Mouse (Mus musculus): Measurements from ENCODE around the gene Efnb3. TPM values are rescaled to one million over a fixed set of nuclear protein-coding genes. Genes with fewer than 3 reads are reported as not detected.

The Efnb3 gene
- 0.27 TPM for polyA plus RNA-seq (2017; shearing (Covaris generic))

DNA sequence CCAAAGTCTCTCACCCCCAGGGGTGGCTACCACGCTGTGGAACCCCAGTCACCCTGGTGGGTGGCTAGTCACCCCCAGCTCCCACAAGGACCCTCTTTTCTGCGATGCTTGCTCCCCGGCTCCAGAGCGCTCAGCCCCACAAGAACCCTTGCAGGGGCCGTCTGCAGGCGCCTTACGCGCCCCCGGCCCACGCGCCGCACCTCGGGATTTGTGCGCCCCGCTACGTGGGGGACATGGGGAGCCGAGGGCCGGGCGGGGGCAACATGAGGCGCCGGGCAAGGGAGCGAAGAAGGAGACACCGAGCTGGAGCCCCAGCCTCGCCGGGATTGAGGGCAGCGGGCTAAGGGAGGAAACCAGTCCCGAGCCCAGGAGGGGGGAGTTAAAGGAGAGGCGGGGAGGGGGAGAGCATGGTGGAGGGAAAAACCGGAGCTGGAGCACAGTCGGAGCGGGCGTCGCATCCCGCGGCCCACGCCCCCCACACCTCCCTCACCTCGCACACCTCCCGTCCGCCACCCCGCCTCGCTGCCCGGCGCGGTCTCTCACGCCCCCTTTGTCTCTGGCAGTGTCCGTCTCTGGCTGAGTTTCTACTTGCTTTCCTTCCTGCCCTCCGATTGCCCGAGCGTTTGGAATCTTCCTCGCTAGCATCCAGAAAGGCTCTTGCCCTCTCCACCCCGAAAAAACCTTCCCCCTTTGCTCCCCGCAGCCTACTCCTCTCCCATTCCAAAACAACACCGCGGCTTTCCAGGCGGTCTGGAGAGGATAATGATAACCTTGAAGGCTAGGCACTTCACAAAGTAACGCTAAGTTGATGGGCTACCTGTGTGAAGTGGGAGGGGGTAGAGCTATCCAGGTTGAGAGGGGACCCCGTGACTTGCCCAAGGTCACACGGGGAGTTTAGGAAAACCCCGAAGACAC lies at the start of gene Efnb3:
Efnb3 (minus strand) TSS at position 355 of the 915 bp plus-strand sequence.

DNA sequence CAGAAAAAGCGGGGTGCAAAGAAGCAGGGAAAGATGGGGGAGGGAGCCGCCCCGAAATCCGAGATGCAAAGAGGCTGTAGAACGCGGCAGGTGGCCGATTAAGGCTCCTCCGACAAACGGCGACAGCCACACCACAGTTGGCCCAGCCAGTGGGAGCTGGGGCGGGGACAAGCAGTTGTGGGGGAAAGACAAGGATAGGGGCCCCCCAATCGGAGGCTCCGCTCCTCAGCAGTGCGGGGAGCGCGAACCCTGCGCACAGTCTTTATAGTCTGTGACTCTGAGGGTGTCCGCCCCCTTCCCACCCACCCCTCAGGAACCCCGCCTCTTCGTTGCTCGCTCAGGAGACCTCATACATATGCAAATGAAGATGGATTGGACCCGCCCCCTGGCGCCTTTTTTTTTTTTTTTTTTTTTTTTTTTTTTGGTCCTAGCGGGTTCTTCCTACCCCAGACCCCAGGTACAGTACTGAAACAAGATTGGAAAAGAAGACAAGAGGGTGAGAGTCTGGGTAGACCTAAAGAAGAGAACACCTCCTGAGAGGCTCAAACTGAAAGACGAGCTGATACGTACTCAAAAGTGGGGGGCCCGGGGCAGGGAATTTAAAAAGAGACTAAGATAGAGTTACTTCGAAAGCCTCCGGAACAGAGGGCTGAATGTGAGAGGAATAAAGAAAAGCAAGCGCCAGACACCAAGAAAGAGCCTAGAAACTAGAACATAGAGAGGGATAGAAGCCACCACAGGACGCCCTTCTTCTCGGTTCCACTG lies 45.9 kb upstream of the Efnb3 start, which contains the start of gene Atp1b2:
Atp1b2 (minus strand) TSS at position 217 of the 765 bp plus-strand sequence.

DNA sequence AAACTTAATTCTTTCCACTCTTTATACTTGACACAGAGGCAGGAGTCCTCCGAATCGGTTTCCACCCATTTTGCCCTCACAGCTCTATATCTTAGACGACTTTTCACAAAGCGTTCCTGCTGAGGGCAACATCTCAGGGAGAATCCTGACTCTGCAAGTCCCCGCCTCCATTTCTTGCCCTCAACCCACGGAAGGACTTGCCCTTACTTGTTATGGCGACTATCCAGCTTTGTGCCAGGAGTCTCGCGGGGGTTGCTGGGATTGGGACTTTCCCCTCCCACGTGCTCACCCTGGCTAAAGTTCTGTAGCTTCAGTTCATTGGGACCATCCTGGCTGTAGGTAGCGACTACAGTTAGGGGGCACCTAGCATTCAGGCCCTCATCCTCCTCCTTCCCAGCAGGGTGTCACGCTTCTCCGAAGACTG lies 20.1 kb upstream of the Efnb3 start, which contains the start of the genes Wrap53 and Trp53:
Wrap53 (minus strand) TSS at position 165 of the 424 bp plus-strand sequence.
Trp53 (plus strand) TSS at position 269 of the 424 bp plus-strand sequence.

GRCm38 (mm10) chr11:69549060-69549656 lies 10.8 kb downstream of the Efnb3 start, which contains the start of gene Dnah2:
Gene Dnah2, minus strand, starts transcription at chr11:69549110.

Other genes starting within 250 kb of the Efnb3 start
- gene Cntrob, start 236.4 kb downstream of the Efnb3 start, polyA plus RNA-seq (2017; shearing (Covaris generic)): 15.9 TPM
- gene Trappc1, start 236.2 kb downstream of the Efnb3 start, polyA plus RNA-seq (2017; shearing (Covaris generic)): 106 TPM
- gene Kcnab3, start 233.9 kb downstream of the Efnb3 start, polyA plus RNA-seq (2017; shearing (Covaris generic)): 2.9 TPM
- 5.1 TPM for gene Rnf227, start 219.7 kb downstream of the Efnb3 start, polyA plus RNA-seq (2017; shearing (Covaris generic))
- gene Chd3, start 190.8 kb downstream of the Efnb3 start, polyA plus RNA-seq (2017; shearing (Covaris generic)): 111 TPM
- gene Naa38, start 164.7 kb downstream of the Efnb3 start, polyA plus RNA-seq (2017; shearing (Covaris generic)): 125 TPM
- 37.6 TPM for gene Cyb5d1, start 164.6 kb downstream of the Efnb3 start, polyA plus RNA-seq (2017; shearing (Covaris generic))
- 0.63 TPM for gene Tmem88, start 162.0 kb downstream of the Efnb3 start, polyA plus RNA-seq (2017; shearing (Covaris generic))
- 4.5 TPM for gene Kdm6b, start 146.5 kb downstream of the Efnb3 start, polyA plus RNA-seq (2017; shearing (Covaris generic))
- gene Dnah2, start 11.1 kb downstream of the Efnb3 start, polyA plus RNA-seq (2017; shearing (Covaris generic)): not detected
- 32.4 TPM for gene Wrap53, start 20.1 kb upstream of the Efnb3 start, polyA plus RNA-seq (2017; shearing (Covaris generic))
- 242 TPM for gene Trp53, start 20.2 kb upstream of the Efnb3 start, polyA plus RNA-seq (2017; shearing (Covaris generic))
- 0.20 TPM for gene Atp1b2, start 45.7 kb upstream of the Efnb3 start, polyA plus RNA-seq (2017; shearing (Covaris generic))
- gene Shbg, start 57.7 kb upstream of the Efnb3 start, polyA plus RNA-seq (2017; shearing (Covaris generic)): not detected
- gene Sat2, start 61.8 kb upstream of the Efnb3 start, polyA plus RNA-seq (2017; shearing (Covaris generic)): not detected
- gene Fxr2, start 72.8 kb upstream of the Efnb3 start, polyA plus RNA-seq (2017; shearing (Covaris generic)): 11.9 TPM
- not detected for gene Sox15, start 95.1 kb upstream of the Efnb3 start, polyA plus RNA-seq (2017; shearing (Covaris generic))
- gene Mpdu1, start 102.4 kb upstream of the Efnb3 start, polyA plus RNA-seq (2017; shearing (Covaris generic)): 56.1 TPM
- gene Cd68, start 105.9 kb upstream of the Efnb3 start, polyA plus RNA-seq (2017; shearing (Covaris generic)): 10.3 TPM
- gene Eif4a1, start 112.2 kb upstream of the Efnb3 start, polyA plus RNA-seq (2017; shearing (Covaris generic)): 508 TPM
- 39.6 TPM for gene Senp3, start 121.9 kb upstream of the Efnb3 start, polyA plus RNA-seq (2017; shearing (Covaris generic))
- 0.29 TPM for gene Tnfsf13, start 125.6 kb upstream of the Efnb3 start, polyA plus RNA-seq (2017; shearing (Covaris generic))
- gene Tnfsf12, start 135.6 kb upstream of the Efnb3 start, polyA plus RNA-seq (2017; shearing (Covaris generic)): not detected
- not detected for gene Tnfsfm13, start 135.9 kb upstream of the Efnb3 start, polyA plus RNA-seq (2017; shearing (Covaris generic))
- 58.0 TPM for gene Polr2a, start 198.4 kb upstream of the Efnb3 start, polyA plus RNA-seq (2017; shearing (Covaris generic))
- gene Slc35g3, start 201.8 kb upstream of the Efnb3 start, polyA plus RNA-seq (2017; shearing (Covaris generic)): not detected
- 5.8 TPM for gene Zbtb4, start 205.7 kb upstream of the Efnb3 start, polyA plus RNA-seq (2017; shearing (Covaris generic))
- 6.2 TPM for gene Chrnb1, start 235.7 kb upstream of the Efnb3 start, polyA plus RNA-seq (2017; shearing (Covaris generic))
- not detected for gene Fgf11, start 241.7 kb upstream of the Efnb3 start, polyA plus RNA-seq (2017; shearing (Covaris generic))
- gene Tmem102, start 245.4 kb upstream of the Efnb3 start, polyA plus RNA-seq (2017; shearing (Covaris generic)): not detected